22 mouse cellular contexts compared by ENCODE assay signal in the genomic region with DNA sequence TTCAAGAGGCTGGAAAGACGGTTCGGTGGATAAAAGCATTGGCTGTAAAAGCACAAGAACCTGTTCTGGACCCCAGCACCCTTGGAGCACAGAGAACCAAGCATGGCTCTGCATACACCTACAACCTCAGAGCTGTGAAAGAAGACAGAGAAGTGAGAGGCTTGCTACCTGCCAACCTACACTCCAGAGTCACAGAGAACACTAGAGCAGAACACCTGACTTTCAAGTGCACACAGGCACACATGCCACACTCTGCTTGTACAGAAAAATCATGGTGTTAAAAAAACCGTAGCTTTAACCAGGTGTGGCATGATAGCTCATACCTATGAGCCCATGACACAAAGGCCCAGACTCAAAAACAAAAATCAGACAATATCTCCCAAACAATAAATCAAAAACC.
"Had no signal": no experiment of that assay in that cellular context is flagged by ENCODE, and none has a peak within 500 bp of the region (broad histone marks: within the 10 kb centered on the region; RNA-seq: fewer than 3 reads in every experiment).

No protein-coding gene starts in this region.

- H3K27ac ChIP-seq: kidney, postnatal 0 days; layer of hippocampus, adult 2 months; limb, embryonic 10.5 days; limb, embryonic 13.5 days; liver, embryonic 15.5 days had no signal

- H3K9ac ChIP-seq: limb, embryonic 13.5 days; liver, embryonic 12.5 days; liver, embryonic 15.5 days; lung, embryonic 14.5 days; midbrain, embryonic 15.5 days; neural tube, embryonic 13.5 days had no signal

- DNase-seq: kidney, adult 2 months; kidney, postnatal 25 days; layer of hippocampus, adult 9-11 months; liver; lung, embryonic 14.5 days; right cerebral cortex, adult 18-20 months; right cerebral cortex, postnatal 14 days; right cerebral cortex, postnatal 4 days; thymus, adult 2 months; thymus, postnatal 14 days; thymus, postnatal 4 days had no signal

- H3K4me2 ChIP-seq: limb, embryonic 13.5 days; liver, embryonic 12.5 days; liver, embryonic 15.5 days; lung, embryonic 14.5 days; midbrain, embryonic 11.5 days; midbrain, embryonic 15.5 days; neural tube, embryonic 13.5 days had no signal

- ATAC-seq: intestine, postnatal 0 days; liver, embryonic 12.5 days; midbrain, embryonic 15.5 days had no signal

- H3K27me3 ChIP-seq: limb, embryonic 13.5 days; liver, embryonic 12.5 days; liver, embryonic 15.5 days; midbrain, embryonic 15.5 days; neural tube, embryonic 13.5 days had no signal

- H3K9me3 ChIP-seq: limb, embryonic 10.5 days; limb, embryonic 13.5 days; liver, embryonic 12.5 days; liver, embryonic 15.5 days; midbrain, embryonic 15.5 days; neural tube, embryonic 13.5 days had no signal

- H3K36me3 ChIP-seq: midbrain, embryonic 15.5 days had no signal

- H3K4me3 ChIP-seq: layer of hippocampus, adult 2 months; limb, embryonic 10.5 days; limb, embryonic 13.5 days; liver, embryonic 12.5 days; liver, embryonic 15.5 days; midbrain, embryonic 15.5 days; myocyte; neural tube, embryonic 13.5 days had no signal
